Mouse (Mus musculus) heart, adult 8-10 months (tissue): ENCODE results near the gene Kbtbd12. TPM values are rescaled to one million over a fixed set of nuclear protein-coding genes. Genes with fewer than 3 reads are reported as not detected.

Experiments
- DNase-seq: peaks from one replicate; pipeline ENCODE4 v3.0.0; 2022; ENCODE audit warnings: low spot score
- total RNA-seq, 4 experiments: library from RNA; stranded (reverse); gene quantifications; 2 replicates each; pipeline ENCODE4 v1.2.4; 2022

The Kbtbd12 gene
- total RNA-seq, 4 experiments from 2014 or later: 39.1 to 45.4 (median 43.4) TPM

- DNase-seq: no peak
These were observed 135.4 kb downstream of the Kbtbd12 start for GRCm38 (mm10) chr6:88502030-88502970.

GRCm38 (mm10) chr6:88500405-88500767 is 137.4 kb downstream of the Kbtbd12 start:
- DNase-seq: no peak

DNA sequence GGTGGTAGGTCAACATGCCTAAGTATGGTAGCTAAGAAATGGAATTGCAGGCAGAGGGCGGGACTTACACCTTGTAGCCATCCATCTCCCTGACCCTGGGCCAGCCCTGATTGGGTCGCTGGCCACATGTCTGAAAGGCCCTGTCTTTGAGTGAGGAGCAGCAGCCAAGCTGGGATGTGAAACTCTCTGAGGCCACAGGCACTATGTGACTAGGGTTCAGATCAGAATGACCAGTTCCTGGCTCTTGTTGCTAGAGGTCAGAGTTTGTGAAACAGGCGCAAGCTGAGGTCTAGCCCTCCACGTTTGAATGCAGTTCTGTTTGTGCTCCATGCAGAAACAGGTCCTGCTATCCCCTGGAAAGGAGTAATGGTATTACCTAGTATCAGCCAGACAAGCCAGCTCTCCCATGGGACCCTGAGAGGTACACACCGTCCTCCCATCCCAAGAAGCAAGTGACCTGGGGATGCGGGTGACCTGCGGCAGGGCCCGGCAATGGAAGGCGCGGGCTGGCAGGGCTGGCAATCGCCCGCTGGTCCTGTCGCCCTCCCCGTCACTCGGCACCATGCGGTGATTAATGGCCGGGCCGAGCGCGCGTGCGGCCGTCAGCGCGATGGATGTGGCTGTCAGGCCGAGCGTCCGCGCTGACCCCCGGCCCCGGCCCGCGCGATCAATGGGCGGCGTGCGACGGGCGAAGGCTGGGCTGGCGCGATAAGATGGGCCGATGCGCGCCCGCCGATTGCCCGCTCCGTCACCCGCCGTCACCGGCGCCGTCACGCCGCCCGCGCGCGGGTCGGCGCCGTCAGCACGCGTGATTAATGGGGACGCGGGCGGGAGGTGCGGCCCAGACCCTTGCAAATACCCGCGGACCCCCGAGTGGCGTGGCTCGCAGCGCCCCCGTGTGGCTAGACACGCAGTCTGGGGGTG is 138.0 kb downstream of the Kbtbd12 start:
- DNase-seq: no peak

Other genes with a start within 250 kb of the Kbtbd12 start
- gene Eefsec, start 191.4 kb downstream of the Kbtbd12 start, total RNA-seq: 1 to 10 TPM; 6.5 to 8.4 (median 7.7) TPM
- gene Ruvbl1, start 172.5 kb downstream of the Kbtbd12 start, total RNA-seq: 10 to 100 TPM; 14.2 to 19.8 (median 16.7) TPM
- 10 to 100 TPM; 35.1 to 41.5 (median 39.3) TPM for gene Sec61a1, start 119.0 kb downstream of the Kbtbd12 start, total RNA-seq
- gene Mgll, start 86.5 kb upstream of the Kbtbd12 start, total RNA-seq: 100 to 1,000 TPM in 2 of 4 experiments, 10 to 100 TPM in 2; 74.8 to 134 (median 102) TPM
- 10 to 100 TPM; 18.8 to 27.6 (median 23.8) TPM for gene Abtb1, start 204.0 kb upstream of the Kbtbd12 start, total RNA-seq
- 10 to 100 TPM; 13.7 to 14.8 (median 14.2) TPM for gene Podxl2, start 237.1 kb upstream of the Kbtbd12 start, total RNA-seq